Mouse (Mus musculus): ENCODE measurements around the gene Lrmda. TPM values are rescaled to one million over a fixed set of nuclear protein-coding genes. Genes with fewer than 3 reads are reported as not detected.

Gene Lrmda
- polyA plus RNA-seq, 1 experiment from 2014 or later = 0.25 TPM

- 79% methylated on average over 2 of the region's 2 CpGs for WGBS (ENCODE audit: insufficient replicate concordance)
- no peak for DNase-seq
- ATAC-seq (ENCODE audit: low read depth) = no peak
- H3K36me3 ChIP-seq = no peaks in the 10 kb centered on the region
- H3K4me1 ChIP-seq (replicated peaks) = no peaks in the 10 kb centered on the region
- no peak overlapping the region for H3K27ac ChIP-seq
- H3K4me3 ChIP-seq (replicated peaks) = no peak overlapping the region
- H3K9ac ChIP-seq = no peak overlapping the region
- no peak overlapping the region for H3K4me2 ChIP-seq
- no peaks in the 10 kb centered on the region for H3K27me3 ChIP-seq
- H3K9me3 ChIP-seq (replicated peaks) = no peaks in the 10 kb centered on the region
Measured at GRCm38 (mm10) chr14:22902914-22903313, 883.4 kb downstream of the Lrmda start.

- no peak overlapping the region for H3K27ac ChIP-seq
- H3K36me3 ChIP-seq = no peaks in the 10 kb centered on the region
- H3K27me3 ChIP-seq = no peaks in the 10 kb centered on the region
- H3K4me1 ChIP-seq (replicated peaks) = no peaks in the 10 kb centered on the region
- H3K9me3 ChIP-seq (replicated peaks) = no peaks in the 10 kb centered on the region
- H3K4me3 ChIP-seq (replicated peaks) = no peak overlapping the region
- WGBS (ENCODE audit: insufficient replicate concordance) = 66% methylated on average over 7 of the region's 7 CpGs
- no peak overlapping the region for H3K4me2 ChIP-seq
- no peak for ATAC-seq (ENCODE audit: low read depth)
- DNase-seq = no peak
- no peak overlapping the region for H3K9ac ChIP-seq
Measured at GRCm38 (mm10) chr14:22905741-22906667, 886.5 kb downstream of the Lrmda start.

GRCm38 (mm10) chr14:22906716-22907115 lies 887.2 kb downstream of the Lrmda start:
- Histone ChIP-seq H3K4me1 (replicated peaks) (no peaks in the 10 kb centered on the region), H3K36me3 (no peaks in the 10 kb centered on the region), H3K9ac (no peak overlapping the region), H3K27me3 (no peaks in the 10 kb centered on the region), H3K9me3 (replicated peaks) (no peaks in the 10 kb centered on the region), H3K4me3 (replicated peaks) (no peak overlapping the region), H3K4me2 (no peak overlapping the region), H3K27ac (no peak overlapping the region)
- WGBS (ENCODE audit: insufficient replicate concordance) = 56% methylated on average over 4 of the region's 4 CpGs
- DNase-seq (no peak), ATAC-seq (ENCODE audit: low read depth) (no peak)

GRCm38 (mm10) chr14:22907221-22907620 lies 887.7 kb downstream of the Lrmda start:
- Histone ChIP-seq H3K27me3 (no peaks in the 10 kb centered on the region), H3K9me3 (replicated peaks) (no peaks in the 10 kb centered on the region), H3K4me3 (replicated peaks) (no peak overlapping the region), H3K9ac (no peak overlapping the region), H3K36me3 (no peaks in the 10 kb centered on the region), H3K27ac (no peak overlapping the region), H3K4me2 (no peak overlapping the region), H3K4me1 (replicated peaks) (no peaks in the 10 kb centered on the region)
- DNase-seq = no peak
- ATAC-seq (ENCODE audit: low read depth) = no peak
- WGBS (ENCODE audit: insufficient replicate concordance) = 53% methylated on average over 4 of the region's 4 CpGs

- H3K27ac ChIP-seq = no peak overlapping the region
- no peaks in the 10 kb centered on the region for H3K4me1 ChIP-seq (replicated peaks)
- DNase-seq = no peak
- H3K4me2 ChIP-seq = no peak overlapping the region
- no peak for ATAC-seq (ENCODE audit: low read depth)
- 51% methylated on average over 2 of the region's 2 CpGs for WGBS (ENCODE audit: insufficient replicate concordance)
- no peak overlapping the region for H3K9ac ChIP-seq
- no peaks in the 10 kb centered on the region for H3K9me3 ChIP-seq (replicated peaks)
- H3K4me3 ChIP-seq (replicated peaks) = no peak overlapping the region
- H3K36me3 ChIP-seq = no peaks in the 10 kb centered on the region
- H3K27me3 ChIP-seq = no peaks in the 10 kb centered on the region
Measured at GRCm38 (mm10) chr14:22908006-22908405, 888.5 kb downstream of the Lrmda start.

- no peaks in the 10 kb centered on the region for H3K27me3 ChIP-seq
- no peaks in the 10 kb centered on the region for H3K36me3 ChIP-seq
- DNase-seq (no peak), ATAC-seq (ENCODE audit: low read depth) (no peak)
- no peaks in the 10 kb centered on the region for H3K9me3 ChIP-seq (replicated peaks)
- H3K4me1 ChIP-seq (replicated peaks) = no peaks in the 10 kb centered on the region
- no peak overlapping the region for H3K27ac ChIP-seq
- no peak overlapping the region for H3K4me3 ChIP-seq (replicated peaks)
- no peak overlapping the region for H3K4me2 ChIP-seq
- no peak overlapping the region for H3K9ac ChIP-seq
- 66% methylated on average over 3 of the region's 3 CpGs for WGBS (ENCODE audit: insufficient replicate concordance)
Measured at GRCm38 (mm10) chr14:22915463-22915862, 896.0 kb downstream of the Lrmda start.

GRCm38 (mm10) chr14:22918499-22918898 lies 899.0 kb downstream of the Lrmda start:
- no peak overlapping the region for H3K4me2 ChIP-seq
- no peak overlapping the region for H3K4me3 ChIP-seq (replicated peaks)
- 59% methylated on average over 3 of the region's 3 CpGs for WGBS (ENCODE audit: insufficient replicate concordance)
- H3K27ac ChIP-seq = no peak overlapping the region
- H3K4me1 ChIP-seq (replicated peaks) = no peaks in the 10 kb centered on the region
- no peaks in the 10 kb centered on the region for H3K27me3 ChIP-seq
- no peaks in the 10 kb centered on the region for H3K9me3 ChIP-seq (replicated peaks)
- ATAC-seq (ENCODE audit: low read depth) = no peak
- H3K36me3 ChIP-seq = no peaks in the 10 kb centered on the region
- H3K9ac ChIP-seq = no peak overlapping the region
- no peak for DNase-seq

- Histone ChIP-seq H3K4me1 (replicated peaks) (no peaks in the 10 kb centered on the region), H3K27me3 (no peaks in the 10 kb centered on the region), H3K4me3 (replicated peaks) (no peak overlapping the region), H3K9me3 (replicated peaks) (no peaks in the 10 kb centered on the region), H3K9ac (no peak overlapping the region), H3K4me2 (no peak overlapping the region), H3K27ac (no peak overlapping the region), H3K36me3 (no peaks in the 10 kb centered on the region)
- no peak for ATAC-seq (ENCODE audit: low read depth)
- DNase-seq = no peak
- 49% methylated on average over 2 of the region's 2 CpGs for WGBS (ENCODE audit: insufficient replicate concordance)
Measured at GRCm38 (mm10) chr14:22918931-22919330, 899.4 kb downstream of the Lrmda start.

GRCm38 (mm10) chr14:22921152-22921551 lies 901.6 kb downstream of the Lrmda start:
- H3K4me3 ChIP-seq (replicated peaks) = no peak overlapping the region

GRCm38 (mm10) chr14:22921796-22922195 lies 902.3 kb downstream of the Lrmda start:
- no peak overlapping the region for H3K27ac ChIP-seq
- H3K36me3 ChIP-seq = no peaks in the 10 kb centered on the region
- no peaks in the 10 kb centered on the region for H3K4me1 ChIP-seq (replicated peaks)
- no peak overlapping the region for H3K9ac ChIP-seq
- 66% methylated on average over 2 of the region's 2 CpGs for WGBS (ENCODE audit: insufficient replicate concordance)
- no peak overlapping the region for H3K4me3 ChIP-seq (replicated peaks)
- H3K27me3 ChIP-seq = no peaks in the 10 kb centered on the region
- DNase-seq = no peak
- no peak for ATAC-seq (ENCODE audit: low read depth)
- no peak overlapping the region for H3K4me2 ChIP-seq
- no peaks in the 10 kb centered on the region for H3K9me3 ChIP-seq (replicated peaks)

More at GRCm38 (mm10) chr14:22921152-22921551, 901.6 kb downstream of the Lrmda start:
- H3K9ac ChIP-seq = no peak overlapping the region
- ATAC-seq (ENCODE audit: low read depth) (no peak), DNase-seq (no peak)
- H3K4me2 ChIP-seq = no peak overlapping the region
- no peaks in the 10 kb centered on the region for H3K9me3 ChIP-seq (replicated peaks)
- H3K27me3 ChIP-seq = no peaks in the 10 kb centered on the region
- H3K4me1 ChIP-seq (replicated peaks) = no peaks in the 10 kb centered on the region
- H3K36me3 ChIP-seq = no peaks in the 10 kb centered on the region
- no peak overlapping the region for H3K27ac ChIP-seq

- Histone ChIP-seq H3K27ac (no peak overlapping the region), H3K4me1 (replicated peaks) (no peaks in the 10 kb centered on the region), H3K36me3 (no peaks in the 10 kb centered on the region), H3K9ac (no peak overlapping the region), H3K9me3 (replicated peaks) (no peaks in the 10 kb centered on the region), H3K27me3 (no peaks in the 10 kb centered on the region), H3K4me2 (no peak overlapping the region), H3K4me3 (replicated peaks) (no peak overlapping the region)
- DNase-seq = no peak
- 62% methylated on average over 4 of the region's 4 CpGs for WGBS (ENCODE audit: insufficient replicate concordance)
- no peak for ATAC-seq (ENCODE audit: low read depth)
Measured at GRCm38 (mm10) chr14:22922571-22922970, 903.1 kb downstream of the Lrmda start.

- Histone ChIP-seq H3K4me3 (replicated peaks) (no peak overlapping the region), H3K9me3 (replicated peaks) (no peaks in the 10 kb centered on the region), H3K4me2 (no peak overlapping the region), H3K36me3 (no peaks in the 10 kb centered on the region), H3K4me1 (replicated peaks) (no peaks in the 10 kb centered on the region), H3K27ac (no peak overlapping the region), H3K9ac (no peak overlapping the region), H3K27me3 (no peaks in the 10 kb centered on the region)
- ATAC-seq (ENCODE audit: low read depth) (no peak), DNase-seq (no peak)
- WGBS (ENCODE audit: insufficient replicate concordance) = 34% methylated on average over 1 of the region's 2 CpGs
Measured at GRCm38 (mm10) chr14:22923251-22923650, 903.7 kb downstream of the Lrmda start.
